Mouse (Mus musculus): ENCODE measurements around the gene Zfp667. TPM values are rescaled to one million over a fixed set of nuclear protein-coding genes. Genes with fewer than 3 reads are reported as not detected.
A peak's percentile ranks its signal among the peaks of the same experiment; 100 is the strongest.
"Not testable (repeated sequence)": the region's sequence is repeated elsewhere in the genome, so short reads cannot be mapped to it uniquely, and the experiment has no call there.

Zfp667 gene
- total and polyA plus RNA-seq, 3 experiments, result 0.51 to 0.87 (median 0.58) TPM

GRCm38 (mm10) chr7:6286921-6287531 is 647 bp downstream of the Zfp667 start:
- H3K27ac ChIP-seq (ENCODE audit: insufficient read depth, low read depth), result no peak overlapping the region
- peaks cover 11 to 33% of the 10 kb centered on the region in 2 experiments; a peak in 3 of 4 replicates for H3K4me1 ChIP-seq (ENCODE audit: control insufficient read depth in 1 of 2, insufficient read depth in 2 of 2)
- in situ Hi-C loops (cut with MboI; ENCODE audit: low pct_ligation_motif_present, low pct_unique_long_range_greater_than_20kb, low sequenced_read_pairs), result loop anchor here (25.0 kb wide), 1 partner anchor 100 kb away; the partner anchor contains the start of genes Smim17 and Zfp28
- H3K4me2 ChIP-seq (ENCODE audit: insufficient read depth, low read depth, poor library complexity, severe bottlenecking), result peak overlapping the region; percentile 53
- dilution Hi-C loops (cut with MboI; ENCODE audit: extremely low pct_ligation_motif_present, extremely low pct_unique_long_range_greater_than_20kb, low sequenced_read_pairs), result no loop called here
- H3K36me3 ChIP-seq (replicated peaks in 1 of 2; ENCODE audit: control insufficient read depth in 1 of 2, insufficient read depth in 1 of 2, low read length in 1 of 2), result no peaks in the 10 kb centered on the region
- peak overlapping the region; percentile 28 to 60 (median 48) for H3K4me3 ChIP-seq (replicated peaks in 1 of 3; ENCODE audit: low read depth in 2 of 3, low read length in 2 of 3, poor library complexity in 1 of 3)
- H3K79me2 ChIP-seq (replicated peaks; ENCODE audit: control insufficient read depth, extremely low read depth, insufficient read depth, poor library complexity, severe bottlenecking), result no peaks in the 10 kb centered on the region; the same call in 1 of the 2 replicates
- H3K9ac ChIP-seq (ENCODE audit: insufficient read depth, low read depth), result no peak overlapping the region
- no peaks in the 10 kb centered on the region for H3K9me3 ChIP-seq (replicated peaks; ENCODE audit: low read length)
- TF ChIP-seq POLR2AphosphoS2 (IDR thresholded peaks at IDR 0.05; ENCODE audit: low read depth, low read length) (no peak), KAT2A (IDR thresholded peaks at IDR 0.05; ENCODE audit: insufficient replicate concordance, low read length) (no peak), PAX5 (IDR thresholded peaks at IDR 0.05; ENCODE audit: low read length) (no peak), MAZ (IDR thresholded peaks at IDR 0.05; ENCODE audit: low read depth, low read length) (no peak), TBP (conservative IDR thresholded peaks at IDR 0.05; ENCODE audit: low read depth, low read length) (no peak), MEF2A (IDR thresholded peaks at IDR 0.05; ENCODE audit: borderline replicate concordance, low read depth, low read length) (no peak), NELFE (IDR thresholded peaks at IDR 0.05; ENCODE audit: low read depth, low read length) (no peak), USF2 (conservative IDR thresholded peaks at IDR 0.05; ENCODE audit: low read depth, low read length) (no peak), GABPA (IDR thresholded peaks at IDR 0.05; ENCODE audit: insufficient replicate concordance, low read depth, low read length) (no peak), UBTF (IDR thresholded peaks at IDR 0.05; ENCODE audit: low read depth, low read length) (no peak), IRF4 (IDR thresholded peaks at IDR 0.05; ENCODE audit: low read depth, low read length) (no peak), E2F4 (IDR thresholded peaks at IDR 0.05; ENCODE audit: insufficient replicate concordance, low read depth, low read length) (no peak), RCOR1 (conservative IDR thresholded peaks at IDR 0.05; ENCODE audit: low read depth, low read length) (no peak)
- H3K27me3 ChIP-seq (replicated peaks), result no peaks in the 10 kb centered on the region
- no peak for DNase-seq (ENCODE audit: extremely low read depth)

GRCm38 (mm10) chr7:6291121-6291520 is 4.7 kb downstream of the Zfp667 start:
- dilution Hi-C loops (cut with MboI; ENCODE audit: extremely low pct_ligation_motif_present, extremely low pct_unique_long_range_greater_than_20kb, low sequenced_read_pairs); H3K9me3 ChIP-seq (replicated peaks; ENCODE audit: low read length); H3K4me2 ChIP-seq (ENCODE audit: insufficient read depth, low read depth, poor library complexity, severe bottlenecking); H3K4me3 ChIP-seq (replicated peaks in 1 of 3; ENCODE audit: low read depth in 2 of 3, low read length in 2 of 3, poor library complexity in 1 of 3); H3K9ac ChIP-seq (ENCODE audit: insufficient read depth, low read depth); H3K79me2 ChIP-seq (replicated peaks; ENCODE audit: control insufficient read depth, extremely low read depth, insufficient read depth, poor library complexity, severe bottlenecking); H3K27ac ChIP-seq (ENCODE audit: insufficient read depth, low read depth); H3K27me3 ChIP-seq (replicated peaks); DNase-seq (ENCODE audit: extremely low read depth); H3K36me3 ChIP-seq (replicated peaks in 1 of 2; ENCODE audit: control insufficient read depth in 1 of 2, insufficient read depth in 1 of 2, low read length in 1 of 2): not testable (repeated sequence)
- in situ Hi-C loops (cut with MboI; ENCODE audit: low pct_ligation_motif_present, low pct_unique_long_range_greater_than_20kb, low sequenced_read_pairs), result loop anchor here (25.0 kb wide), 1 partner anchor 96 kb away; the partner anchor contains the start of genes Smim17 and Zfp28
- peaks cover 4 to 14% of the 10 kb centered on the region in 2 experiments; a peak in 1 of 4 replicates for H3K4me1 ChIP-seq (ENCODE audit: control insufficient read depth in 1 of 2, insufficient read depth in 2 of 2)
- TF ChIP-seq JUND (conservative IDR thresholded peaks at IDR 0.05; ENCODE audit: low read depth, low read length) (peak; percentile 55; the same call in 1 of the 2 replicates), IRF4 (IDR thresholded peaks at IDR 0.05; ENCODE audit: low read depth, low read length) (0 out of 2 replicates have a peak, but pooled peaks have one; percentile 12), ZNF384 (IDR thresholded peaks at IDR 0.05; ENCODE audit: low read depth, low read length) (peak; percentile 88)

GRCm38 (mm10) chr7:6300796-6301195 is 14.4 kb downstream of the Zfp667 start:
- H3K9me3 ChIP-seq (replicated peaks; ENCODE audit: low read length); H3K4me2 ChIP-seq (ENCODE audit: insufficient read depth, low read depth, poor library complexity, severe bottlenecking); H3K36me3 ChIP-seq (replicated peaks in 1 of 2; ENCODE audit: control insufficient read depth in 1 of 2, insufficient read depth in 1 of 2, low read length in 1 of 2); DNase-seq (ENCODE audit: extremely low read depth); H3K4me3 ChIP-seq (replicated peaks in 1 of 3; ENCODE audit: low read depth in 2 of 3, low read length in 2 of 3, poor library complexity in 1 of 3); H3K27me3 ChIP-seq (replicated peaks); H3K9ac ChIP-seq (ENCODE audit: insufficient read depth, low read depth); dilution Hi-C loops (cut with MboI; ENCODE audit: extremely low pct_ligation_motif_present, extremely low pct_unique_long_range_greater_than_20kb, low sequenced_read_pairs); H3K79me2 ChIP-seq (replicated peaks; ENCODE audit: control insufficient read depth, extremely low read depth, insufficient read depth, poor library complexity, severe bottlenecking); in situ Hi-C loops (cut with MboI; ENCODE audit: low pct_ligation_motif_present, low pct_unique_long_range_greater_than_20kb, low sequenced_read_pairs); H3K27ac ChIP-seq (ENCODE audit: insufficient read depth, low read depth): not testable (repeated sequence)
- peaks cover 0 to 12% of the 10 kb centered on the region in 2 experiments; a peak in 2 of 4 replicates for H3K4me1 ChIP-seq (ENCODE audit: control insufficient read depth in 1 of 2, insufficient read depth in 2 of 2)
